Mouse (Mus musculus): ENCODE data around the gene Tmem184b. TPM values are rescaled to one million over a fixed set of nuclear protein-coding genes. Genes with fewer than 3 reads are reported as not detected.

The Tmem184b gene
- polyA plus RNA-seq, 1 experiment from 2014 or later, result 36.2 TPM

- H3K4me2 ChIP-seq (ENCODE audit: low read depth, low read length), result peak overlapping the region; percentile 59
- H3K36me3 ChIP-seq (replicated peaks; ENCODE audit: control insufficient read depth, insufficient read depth, low read depth, low read length), result no peaks in the 10 kb centered on the region
- H3K4me3 ChIP-seq (ENCODE audit: low read depth, low read length), result peak overlapping the region; percentile 47
- H3K27me3 ChIP-seq (ENCODE audit: control insufficient read depth, insufficient read depth, low read length), result no peaks in the 10 kb centered on the region
- no peaks in the 10 kb centered on the region for H3K4me1 ChIP-seq (ENCODE audit: control insufficient read depth, insufficient read depth, low read length)
- ATAC-seq (replicated peaks; ENCODE audit: insufficient number of reproducible peaks, low FRiP score, low TSS enrichment, low read depth) (peak; percentile 5; the same call in 1 of the 2 replicates), DNase-seq (ENCODE audit: low spot score) (peak; percentile 45)
- no peaks in the 10 kb centered on the region for H3K9me3 ChIP-seq (replicated peaks; ENCODE audit: control insufficient read depth, low read length)
- H3K9ac ChIP-seq (replicated peaks; ENCODE audit: low read length), result peak overlapping the region; percentile 68
- 15% methylated on average over 20 of the region's 20 CpGs for WGBS
- peak overlapping the region; percentile 22 for H3K27ac ChIP-seq (replicated peaks; ENCODE audit: low read depth, low read length)
Observed at GRCm38 (mm10) chr15:79326971-79327961, 76.1 kb downstream of the Tmem184b start.

GRCm38 (mm10) chr15:79326264-79326663 is 77.1 kb downstream of the Tmem184b start:
- no peak overlapping the region for H3K4me3 ChIP-seq (ENCODE audit: low read depth, low read length)

GRCm38 (mm10) chr15:79325742-79326141 is 77.6 kb downstream of the Tmem184b start:
- Histone ChIP-seq H3K4me3 (ENCODE audit: low read depth, low read length) (no peak overlapping the region), H3K4me1 (ENCODE audit: control insufficient read depth, insufficient read depth, low read length) (no peaks in the 10 kb centered on the region), H3K9ac (replicated peaks; ENCODE audit: low read length) (no peak overlapping the region), H3K27me3 (ENCODE audit: control insufficient read depth, insufficient read depth, low read length) (no peaks in the 10 kb centered on the region), H3K4me2 (ENCODE audit: low read depth, low read length) (no peak overlapping the region), H3K9me3 (replicated peaks; ENCODE audit: control insufficient read depth, low read length) (no peaks in the 10 kb centered on the region), H3K36me3 (replicated peaks; ENCODE audit: control insufficient read depth, insufficient read depth, low read depth, low read length) (no peaks in the 10 kb centered on the region), H3K27ac (replicated peaks; ENCODE audit: low read depth, low read length) (no peak overlapping the region)
- 65% methylated on average over 3 of the region's 3 CpGs for WGBS
- DNase-seq (ENCODE audit: low spot score) (no peak), ATAC-seq (replicated peaks; ENCODE audit: insufficient number of reproducible peaks, low FRiP score, low TSS enrichment, low read depth) (no peak)

More at GRCm38 (mm10) chr15:79326264-79326663, 77.1 kb downstream of the Tmem184b start:
- Histone ChIP-seq H3K4me2 (ENCODE audit: low read depth, low read length) (no peak overlapping the region), H3K27ac (replicated peaks; ENCODE audit: low read depth, low read length) (no peak overlapping the region), H3K27me3 (ENCODE audit: control insufficient read depth, insufficient read depth, low read length) (no peaks in the 10 kb centered on the region), H3K9ac (replicated peaks; ENCODE audit: low read length) (no peak overlapping the region), H3K36me3 (replicated peaks; ENCODE audit: control insufficient read depth, insufficient read depth, low read depth, low read length) (no peaks in the 10 kb centered on the region), H3K9me3 (replicated peaks; ENCODE audit: control insufficient read depth, low read length) (no peaks in the 10 kb centered on the region), H3K4me1 (ENCODE audit: control insufficient read depth, insufficient read depth, low read length) (no peaks in the 10 kb centered on the region)
- DNase-seq (ENCODE audit: low spot score), result no peak
- ATAC-seq (replicated peaks; ENCODE audit: insufficient number of reproducible peaks, low FRiP score, low TSS enrichment, low read depth), result no peak
- 55% methylated on average over 4 of the region's 4 CpGs for WGBS

- no peaks in the 10 kb centered on the region for H3K9me3 ChIP-seq (replicated peaks; ENCODE audit: control insufficient read depth, low read length)
- no peak overlapping the region for H3K4me3 ChIP-seq (ENCODE audit: low read depth, low read length)
- H3K4me1 ChIP-seq (ENCODE audit: control insufficient read depth, insufficient read depth, low read length), result no peaks in the 10 kb centered on the region
- H3K36me3 ChIP-seq (replicated peaks; ENCODE audit: control insufficient read depth, insufficient read depth, low read depth, low read length), result no peaks in the 10 kb centered on the region
- 91% methylated on average over 3 of the region's 3 CpGs for WGBS
- DNase-seq (ENCODE audit: low spot score) (no peak), ATAC-seq (replicated peaks; ENCODE audit: insufficient number of reproducible peaks, low FRiP score, low TSS enrichment, low read depth) (no peak)
- H3K27me3 ChIP-seq (ENCODE audit: control insufficient read depth, insufficient read depth, low read length), result no peaks in the 10 kb centered on the region
- H3K9ac ChIP-seq (replicated peaks; ENCODE audit: low read length), result no peak overlapping the region
- H3K27ac ChIP-seq (replicated peaks; ENCODE audit: low read depth, low read length), result no peak overlapping the region
- H3K4me2 ChIP-seq (ENCODE audit: low read depth, low read length), result no peak overlapping the region
Observed at GRCm38 (mm10) chr15:79324373-79324772, 79.0 kb downstream of the Tmem184b start.

- Histone ChIP-seq H3K27ac (replicated peaks; ENCODE audit: low read depth, low read length) (no peak overlapping the region), H3K4me2 (ENCODE audit: low read depth, low read length) (no peak overlapping the region), H3K4me1 (ENCODE audit: control insufficient read depth, insufficient read depth, low read length) (no peaks in the 10 kb centered on the region)
Observed at GRCm38 (mm10) chr15:79323791-79324155, 79.6 kb downstream of the Tmem184b start.

GRCm38 (mm10) chr15:79322991-79323790 is 80.2 kb downstream of the Tmem184b start:
- no peaks in the 10 kb centered on the region for H3K9me3 ChIP-seq (replicated peaks; ENCODE audit: control insufficient read depth, low read length)
- no peak overlapping the region for H3K4me3 ChIP-seq (ENCODE audit: low read depth, low read length)
- no peak overlapping the region for H3K9ac ChIP-seq (replicated peaks; ENCODE audit: low read length)
- H3K4me1 ChIP-seq (ENCODE audit: control insufficient read depth, insufficient read depth, low read length), result no peaks in the 10 kb centered on the region
- DNase-seq (ENCODE audit: low spot score), result peak; percentile 31
- H3K4me2 ChIP-seq (ENCODE audit: low read depth, low read length), result no peak overlapping the region
- no peaks in the 10 kb centered on the region for H3K27me3 ChIP-seq (ENCODE audit: control insufficient read depth, insufficient read depth, low read length)
- H3K27ac ChIP-seq (replicated peaks; ENCODE audit: low read depth, low read length), result no peak overlapping the region
- 71% methylated on average over 6 of the region's 6 CpGs for WGBS
- H3K36me3 ChIP-seq (replicated peaks; ENCODE audit: control insufficient read depth, insufficient read depth, low read depth, low read length), result no peaks in the 10 kb centered on the region
- ATAC-seq (replicated peaks; ENCODE audit: insufficient number of reproducible peaks, low FRiP score, low TSS enrichment, low read depth), result no peak

More at GRCm38 (mm10) chr15:79323791-79324155, 79.6 kb downstream of the Tmem184b start:
- ATAC-seq (replicated peaks; ENCODE audit: insufficient number of reproducible peaks, low FRiP score, low TSS enrichment, low read depth), result no peak
- Histone ChIP-seq H3K9ac (replicated peaks; ENCODE audit: low read length) (no peak overlapping the region), H3K36me3 (replicated peaks; ENCODE audit: control insufficient read depth, insufficient read depth, low read depth, low read length) (no peaks in the 10 kb centered on the region), H3K4me3 (ENCODE audit: low read depth, low read length) (no peak overlapping the region), H3K27me3 (ENCODE audit: control insufficient read depth, insufficient read depth, low read length) (no peaks in the 10 kb centered on the region), H3K9me3 (replicated peaks; ENCODE audit: control insufficient read depth, low read length) (no peaks in the 10 kb centered on the region)
- DNase-seq (ENCODE audit: low spot score), result no peak
- WGBS, result 86% methylated on average over 4 of the region's 4 CpGs

- Histone ChIP-seq H3K27me3 (ENCODE audit: control insufficient read depth, insufficient read depth, low read length) (no peaks in the 10 kb centered on the region), H3K4me2 (ENCODE audit: low read depth, low read length) (no peak overlapping the region), H3K9ac (replicated peaks; ENCODE audit: low read length) (no peak overlapping the region), H3K36me3 (replicated peaks; ENCODE audit: control insufficient read depth, insufficient read depth, low read depth, low read length) (no peaks in the 10 kb centered on the region), H3K9me3 (replicated peaks; ENCODE audit: control insufficient read depth, low read length) (no peaks in the 10 kb centered on the region), H3K4me3 (ENCODE audit: low read depth, low read length) (no peak overlapping the region), H3K4me1 (ENCODE audit: control insufficient read depth, insufficient read depth, low read length) (no peaks in the 10 kb centered on the region), H3K27ac (replicated peaks; ENCODE audit: low read depth, low read length) (no peak overlapping the region)
- ATAC-seq (replicated peaks; ENCODE audit: insufficient number of reproducible peaks, low FRiP score, low TSS enrichment, low read depth) (no peak), DNase-seq (ENCODE audit: low spot score) (no peak)
- WGBS, result 73% methylated on average over 11 of the region's 11 CpGs
Observed at GRCm38 (mm10) chr15:79322281-79322990, 80.9 kb downstream of the Tmem184b start.

Measured in embryonic facial prominence, embryonic 11.5 days (tissue).